Mouse (Mus musculus) G1E (cell line): ENCODE measurements around the gene Pla2g4f. TPM values are rescaled to one million over a fixed set of nuclear protein-coding genes. Genes with fewer than 3 reads are reported as not detected.

Experiments
- ATAC-seq: 2 replicates; pipeline ENCODE4 v1.8.0; 2016; ENCODE audit warnings: mild to moderate bottlenecking; ENCODE audit not compliant: insufficient number of reproducible peaks, poor library complexity, low FRiP score, severe bottlenecking; ENCODE audit errors: extremely low read depth
- DNase-seq: peaks from one replicate; pipeline ENCODE4 v3.0.0; 2012; ENCODE audit warnings: low spot score
- H3K27me3 ChIP-seq: 2 replicates; pipeline ENCODE4 v1.6.1; 2012; ENCODE audit warnings: mild to moderate bottlenecking, low read length, inconsistent platforms; ENCODE audit not compliant: insufficient read depth
- H3K36me3 ChIP-seq: replicated peaks from 2 replicates; pipeline ENCODE3; 2012; ENCODE audit warnings: mild to moderate bottlenecking, inconsistent platforms
- H3K4me1 ChIP-seq: 2 replicates; pipeline ENCODE4 v1.6.1; 2012; ENCODE audit warnings: low read depth, low read length, inconsistent platforms, mixed read lengths; ENCODE audit not compliant: insufficient read depth
- H3K4me3 ChIP-seq: 2 replicates; pipeline ENCODE4 v1.5.1; 2012; ENCODE audit warnings: low read depth, mild to moderate bottlenecking, inconsistent platforms, low read length, moderate library complexity, mixed read lengths
- H3K9me3 ChIP-seq: replicated peaks from 2 replicates; pipeline ENCODE4 v1.6.1; 2012; ENCODE audit warnings: inconsistent platforms
- CTCF ChIP-seq: IDR thresholded peaks from 2 replicates; pipeline ENCODE4 v1.5.1; 2012; ENCODE audit warnings: low read depth, low read length, inconsistent platforms, mixed read lengths
- GATA1 ChIP-seq: IDR thresholded peaks from 2 replicates; pipeline ENCODE4 v1.6.1; 2012; ENCODE audit warnings: borderline replicate concordance, low read length, inconsistent platforms, mixed read lengths
- GATA2 ChIP-seq: IDR thresholded peaks from 2 replicates; pipeline ENCODE4 v1.6.1; 2012; ENCODE audit warnings: low read depth, low read length, inconsistent platforms, borderline replicate concordance
- POLR2AphosphoS5 ChIP-seq: IDR thresholded peaks from 2 replicates; pipeline ENCODE4 v1.6.1; 2012; ENCODE audit warnings: low read depth, low read length, inconsistent platforms; ENCODE audit not compliant: insufficient replicate concordance
- TAL1 ChIP-seq: conservative IDR thresholded peaks from 2 replicates; pipeline ENCODE4 v1.6.1; 2012; ENCODE audit warnings: low read depth, low read length, inconsistent platforms, mixed read lengths
- polyA plus RNA-seq: library from polyadenylated mRNA; stranded (reverse); fragments of >175 nt; gene quantifications from 2 replicates; pipeline ENCODE4 v1.2.3, GENCODE M21; 2012
- total RNA-seq, 2 experiments: library from RNA; stranded (forward) in 1 of 2; stranded (reverse) in 1 of 2; fragments of 200-1000 nt in 1 of 2; fragments of >200 nt in 1 of 2; fragmentation: Nextera tagmentation in 1 of 2; gene quantifications; 2 replicates each; pipeline ENCODE4 v1.2.3; 2014 to 2017

Gene Pla2g4f
- total and polyA plus RNA-seq, 3 experiments = 0.03 to 0.05 TPM; not detected in 1

DNA sequence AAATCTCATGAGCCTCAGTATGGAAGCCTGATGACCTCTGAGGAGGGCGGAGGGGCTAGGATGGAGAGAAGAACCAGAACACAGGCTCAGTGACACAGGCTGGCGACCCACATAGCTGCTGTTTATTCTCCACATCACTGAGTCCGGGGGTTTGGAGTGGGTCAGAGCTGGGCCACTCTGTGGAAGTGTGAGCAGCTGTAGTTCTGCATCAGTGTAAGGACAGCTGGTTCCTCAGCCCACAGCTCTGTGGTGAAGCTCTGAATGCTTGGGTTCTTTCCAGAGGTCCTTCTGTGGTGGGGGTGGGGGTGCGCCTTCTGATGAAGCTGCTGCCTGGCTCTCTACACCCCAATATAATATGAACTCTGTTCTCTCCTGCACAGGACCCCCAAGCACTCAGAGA is 14.1 kb downstream of the Pla2g4f start:
- DNase-seq (no peak), ATAC-seq (no peak)
- TF ChIP-seq TAL1 (no peak), POLR2AphosphoS5 (no peak), GATA1 (no peak), GATA2 (no peak), CTCF (no peak)
- Histone ChIP-seq H3K27me3 (peaks cover 24% of the 10 kb centered on the region), H3K4me3 (no peak overlapping the region), H3K4me1 (peaks cover 2% of the 10 kb centered on the region; the same call in 1 of the 2 replicates), H3K9me3 (peaks cover 4% of the 10 kb centered on the region), H3K36me3 (no peaks in the 10 kb centered on the region)

DNA sequence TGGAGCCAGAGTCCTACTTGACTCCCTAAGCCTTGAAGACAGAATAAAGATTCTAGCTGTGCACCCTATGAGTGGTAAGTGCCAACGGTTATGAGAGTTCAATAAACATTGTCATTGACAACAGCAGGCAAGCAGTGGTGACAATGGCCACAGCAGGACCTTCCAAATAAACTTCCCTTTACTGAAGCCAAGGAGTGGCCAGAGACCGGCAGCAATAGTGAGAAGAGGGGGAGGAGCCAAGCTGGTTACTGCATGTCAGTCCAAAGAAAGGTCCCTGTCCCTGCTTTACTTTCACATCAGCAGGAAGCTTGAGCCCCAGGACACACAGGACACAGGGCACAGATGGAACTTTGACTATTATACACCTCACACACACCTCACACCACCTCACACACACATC is 17.8 kb downstream of the Pla2g4f start:
- no peak for ATAC-seq

DNA sequence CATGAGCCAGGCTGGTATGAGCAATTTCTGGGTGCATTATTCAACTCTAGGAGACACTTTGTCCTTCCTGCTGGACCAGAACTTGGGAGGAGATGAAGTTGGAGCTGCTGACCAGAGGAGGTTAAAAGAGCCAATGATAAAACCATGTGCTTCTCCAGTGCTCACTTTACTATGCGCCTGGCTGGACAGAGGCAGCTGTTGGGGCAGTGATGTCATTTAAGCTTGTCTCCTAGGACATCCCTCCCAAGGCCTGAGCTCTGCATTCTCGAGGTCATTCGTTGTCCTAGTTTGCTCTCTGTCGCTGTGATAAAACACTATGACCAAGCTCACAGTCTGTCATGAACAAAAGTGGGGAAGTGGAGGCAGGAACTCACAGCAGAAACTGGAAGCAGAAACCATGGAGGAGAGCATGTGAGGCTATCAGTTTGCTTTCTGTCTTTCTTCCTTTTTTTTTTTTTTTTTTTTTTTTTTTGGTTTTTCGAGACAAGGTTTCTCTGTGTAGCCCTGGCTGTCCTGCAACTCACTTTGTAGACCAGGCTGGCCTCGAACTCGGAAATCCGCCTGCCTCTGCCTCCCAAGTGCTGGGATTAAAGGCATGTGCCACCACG is 22.4 kb downstream of the Pla2g4f start:
- Histone ChIP-seq H3K9me3 (no peaks in the 10 kb centered on the region), H3K36me3 (no peaks in the 10 kb centered on the region), H3K27me3 (peaks cover 22% of the 10 kb centered on the region), H3K4me3 (no peak overlapping the region), H3K4me1 (no peaks in the 10 kb centered on the region)
- DNase-seq = no peak
- TF ChIP-seq TAL1 (no peak), GATA1 (no peak)
- ATAC-seq = no peak

More for the DNA sequence above, 17.8 kb downstream of the Pla2g4f start:
- H3K36me3 ChIP-seq = no peaks in the 10 kb centered on the region
- TF ChIP-seq GATA1 (no peak), POLR2AphosphoS5 (no peak), CTCF (no peak), TAL1 (no peak), GATA2 (no peak)
- peaks cover 20% of the 10 kb centered on the region for H3K27me3 ChIP-seq
- no peaks in the 10 kb centered on the region for H3K4me1 ChIP-seq
- DNase-seq = no peak
- peaks cover 4% of the 10 kb centered on the region for H3K9me3 ChIP-seq
- no peak overlapping the region for H3K4me3 ChIP-seq

DNA sequence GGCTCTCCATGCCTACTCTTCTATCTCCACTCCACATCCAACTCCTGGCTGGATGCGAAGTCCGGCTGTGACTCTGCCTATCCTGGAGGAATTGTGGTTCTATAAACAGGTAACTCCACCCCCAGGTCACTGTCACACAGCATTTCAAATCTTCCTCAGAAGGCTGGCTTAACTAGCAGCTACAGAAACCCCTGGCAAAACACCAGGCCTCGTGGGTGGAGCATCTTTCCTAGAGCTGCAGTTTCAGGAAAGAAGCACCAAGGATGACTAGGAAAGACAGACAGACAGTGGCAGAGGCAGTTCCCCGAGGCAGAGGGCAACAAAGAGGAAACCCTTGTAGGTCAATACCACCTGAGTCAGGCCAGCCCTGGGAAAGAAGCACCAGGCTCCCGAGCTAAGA is 25.0 kb downstream of the Pla2g4f start, which contains the start of gene Pla2g4d:
Gene Pla2g4d (minus strand): TSS at position 203 of the 400 bp plus-strand sequence.
- Histone ChIP-seq H3K36me3 (no peaks in the 10 kb centered on the region), H3K4me3 (no peak within 1 kb of the TSS), H3K9me3 (no peaks in the 10 kb centered on the region), H3K27me3 (peaks cover 15% of the 10 kb centered on the region), H3K4me1 (no peaks in the 10 kb centered on the region)
- ATAC-seq (no peak), DNase-seq (no peak)
- TF ChIP-seq POLR2AphosphoS5 = no peak
- TF ChIP-seq GATA2 = no peak
- no peak for TF ChIP-seq TAL1
- no peak for TF ChIP-seq GATA1
- TF ChIP-seq CTCF = no peak

DNA sequence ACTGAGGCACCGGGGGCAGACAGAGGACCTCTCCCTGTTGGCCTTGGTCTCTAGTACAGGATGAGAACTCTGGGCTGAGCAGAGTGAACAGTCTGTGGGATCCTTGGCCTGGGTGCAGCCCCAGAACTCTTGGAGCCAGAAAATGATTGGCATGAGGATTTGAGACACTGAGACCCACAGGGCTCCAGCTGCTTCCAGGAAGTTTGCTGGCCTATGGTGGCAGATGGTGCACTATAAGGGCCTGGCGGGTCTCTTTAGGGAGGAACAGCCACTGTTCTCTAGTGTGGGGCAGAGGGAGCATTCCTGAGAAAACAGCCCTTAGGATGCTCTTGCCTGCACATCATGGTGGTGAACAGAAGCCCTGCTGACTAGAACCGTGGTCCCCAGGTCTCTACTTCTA is 25.6 kb downstream of the Pla2g4f start:
- Histone ChIP-seq H3K36me3 (no peaks in the 10 kb centered on the region), H3K4me1 (no peaks in the 10 kb centered on the region), H3K4me3 (no peak overlapping the region), H3K9me3 (no peaks in the 10 kb centered on the region), H3K27me3 (peaks cover 17% of the 10 kb centered on the region)
- TF ChIP-seq GATA1 (no peak), TAL1 (no peak), GATA2 (no peak), CTCF (no peak), POLR2AphosphoS5 (no peak)
- DNase-seq = no peak
- ATAC-seq = no peak

DNA sequence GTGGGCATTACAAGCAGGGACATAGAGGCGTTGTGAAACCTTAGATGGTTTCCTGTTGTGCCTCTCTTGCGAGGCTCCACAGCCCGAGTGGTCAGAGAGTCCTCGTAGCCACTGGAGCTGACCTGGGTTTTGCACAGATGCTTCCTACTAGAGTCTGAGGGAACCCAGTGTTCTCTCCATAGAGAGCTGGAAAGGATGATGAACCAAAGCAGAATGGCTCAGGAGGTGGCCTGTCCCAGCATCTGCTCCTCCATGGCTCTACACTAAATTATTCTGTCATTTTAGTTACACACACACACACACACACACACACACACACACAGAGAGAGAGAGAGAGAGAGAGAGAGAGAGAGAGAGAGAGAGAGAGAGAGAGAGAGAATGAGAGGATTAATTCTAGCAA is 28.3 kb downstream of the Pla2g4f start:
- Histone ChIP-seq H3K4me3 (no peak overlapping the region), H3K27me3 (peaks cover 7% of the 10 kb centered on the region), H3K9me3 (no peaks in the 10 kb centered on the region), H3K36me3 (no peaks in the 10 kb centered on the region), H3K4me1 (no peaks in the 10 kb centered on the region)
- no peak for DNase-seq
- TF ChIP-seq GATA1 = no peak
- TF ChIP-seq CTCF = no peak
- no peak for ATAC-seq

DNA sequence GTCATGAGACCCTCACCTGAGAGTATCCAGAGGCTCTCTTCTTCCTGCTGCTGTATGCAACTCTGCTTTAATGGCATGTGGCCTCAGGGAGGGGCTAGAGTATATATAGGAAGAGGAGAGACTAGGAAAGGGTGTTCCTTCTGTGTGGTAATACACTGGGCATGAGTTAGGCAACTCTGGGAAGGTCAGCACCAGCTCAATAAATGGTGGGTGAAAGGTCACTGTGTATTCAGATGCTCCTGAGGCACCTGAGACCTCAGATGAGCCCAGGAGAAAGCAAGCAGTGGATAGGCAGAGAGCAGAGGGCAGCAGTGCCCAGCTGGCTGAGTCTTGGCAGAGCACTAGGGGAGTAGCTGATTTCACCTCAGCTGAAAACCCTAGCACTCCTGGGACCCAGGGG is 29.3 kb downstream of the Pla2g4f start:
- DNase-seq (no peak), ATAC-seq (no peak)
- Histone ChIP-seq H3K27me3 (peaks cover 7% of the 10 kb centered on the region), H3K9me3 (no peaks in the 10 kb centered on the region), H3K4me3 (no peak overlapping the region), H3K36me3 (no peaks in the 10 kb centered on the region), H3K4me1 (peaks cover 5% of the 10 kb centered on the region; the same call in 1 of the 2 replicates)
- no peak for TF ChIP-seq POLR2AphosphoS5
- no peak for TF ChIP-seq GATA2
- TF ChIP-seq GATA1 = no peak
- TF ChIP-seq TAL1 = no peak
- TF ChIP-seq CTCF = no peak
